Mouse (Mus musculus) cerebellum, adult 18-20 months (tissue): ENCODE measurements around the gene Polr2f.
A peak's percentile ranks its signal among the peaks of the same experiment; 100 is the strongest.

Experiments used
- DNase-seq, 2 experiments: peaks; one replicate each; pipeline ENCODE4 v3.0.0; 2021

Polr2f gene

GRCm38 (mm10) chr15:79122546-79122945 is 18.3 kb upstream of the Polr2f start:
- DNase-seq: no peak

GRCm38 (mm10) chr15:79123751-79124150 is 17.1 kb upstream of the Polr2f start:
- no peak for DNase-seq

- no peak for DNase-seq
These were observed 16.4 kb upstream of the Polr2f start for GRCm38 (mm10) chr15:79124331-79124875.

GRCm38 (mm10) chr15:79126217-79126932 is 14.4 kb upstream of the Polr2f start:
- peak; percentile 53 to 69 for DNase-seq

- DNase-seq: no peak
These were observed 13.7 kb upstream of the Polr2f start for GRCm38 (mm10) chr15:79127101-79127500.

- no peak for DNase-seq
These were observed 12.6 kb upstream of the Polr2f start for GRCm38 (mm10) chr15:79128208-79128607.

- DNase-seq: no peak
These were observed 11.5 kb upstream of the Polr2f start for GRCm38 (mm10) chr15:79129311-79129710.

- peak; percentile 28 to 46 for DNase-seq
These were observed 10.0 kb upstream of the Polr2f start for GRCm38 (mm10) chr15:79130782-79131181.

GRCm38 (mm10) chr15:79131442-79131841 is 9.4 kb upstream of the Polr2f start:
- peak; percentile 86 to 93 for DNase-seq

GRCm38 (mm10) chr15:79133191-79133661 is 7.6 kb upstream of the Polr2f start:
- DNase-seq: no peak

- no peak for DNase-seq
These were observed 6.1 kb upstream of the Polr2f start for GRCm38 (mm10) chr15:79134496-79135270.

GRCm38 (mm10) chr15:79135332-79135731 is 5.5 kb upstream of the Polr2f start:
- DNase-seq: no peak

GRCm38 (mm10) chr15:79135783-79136575 is 4.8 kb upstream of the Polr2f start:
- DNase-seq: no peak

- no peak for DNase-seq
These were observed 1.2 kb upstream of the Polr2f start for GRCm38 (mm10) chr15:79139640-79140039.

- no peak for DNase-seq
These were observed 733 bp downstream of the Polr2f start for GRCm38 (mm10) chr15:79141566-79141917.

GRCm38 (mm10) chr15:79143316-79143715 is 2.5 kb downstream of the Polr2f start:
- DNase-seq: no peak

- DNase-seq: no peak
These were observed 3.2 kb downstream of the Polr2f start for GRCm38 (mm10) chr15:79144021-79144420.

- no peak for DNase-seq
These were observed 4.7 kb downstream of the Polr2f start for GRCm38 (mm10) chr15:79145522-79145921.

- peak; percentile 84 to 87 for DNase-seq
These were observed 7.7 kb downstream of the Polr2f start for GRCm38 (mm10) chr15:79148533-79148932.

- no peak for DNase-seq
These were observed 11.1 kb downstream of the Polr2f start for GRCm38 (mm10) chr15:79151881-79152280.

- no peak for DNase-seq
These were observed 11.9 kb downstream of the Polr2f start for GRCm38 (mm10) chr15:79152709-79153108.

- no peak for DNase-seq
These were observed 14.8 kb downstream of the Polr2f start for GRCm38 (mm10) chr15:79155572-79155971.

GRCm38 (mm10) chr15:79162301-79162700 is 21.5 kb downstream of the Polr2f start:
- no peak for DNase-seq
